Mouse (Mus musculus): Measurements from ENCODE around the gene Ing1. TPM values are rescaled to one million over a fixed set of nuclear protein-coding genes. Genes with fewer than 3 reads are reported as not detected.

Ing1 gene
- polyA plus RNA-seq, 1 experiment from 2014 or later, result 19.5 TPM

- peaks cover 52% of the 10 kb centered on the region for H3K36me3 ChIP-seq (ENCODE audit: control insufficient read depth, insufficient read depth)
- no peaks in the 10 kb centered on the region for H3K27me3 ChIP-seq (replicated peaks; ENCODE audit: control insufficient read depth, insufficient read depth, low read length)
- H3K4me1 ChIP-seq (replicated peaks; ENCODE audit: control insufficient read depth, insufficient read depth, low read length), result no peaks in the 10 kb centered on the region
- 95% methylated on average over 9 of the region's 9 CpGs for WGBS
- H3K9ac ChIP-seq (ENCODE audit: low read depth, low read length), result no peak overlapping the region
- no peak overlapping the region for H3K27ac ChIP-seq (ENCODE audit: low read depth, low read length)
- H3K4me2 ChIP-seq (replicated peaks; ENCODE audit: low read depth), result no peak overlapping the region
- no peak for ATAC-seq
- no peaks in the 10 kb centered on the region for H3K9me3 ChIP-seq (ENCODE audit: control insufficient read depth)
- no peak overlapping the region for H3K4me3 ChIP-seq (ENCODE audit: low read depth, low read length)
- TF ChIP-seq CTCF (IDR thresholded peaks at IDR 0.05; ENCODE audit: low read depth), result no peak
Measured at GRCm38 (mm10) chr8:11608848-11609247, 53.5 kb downstream of the Ing1 start.

Other genes with a start within 250 kb of the Ing1 start
- gene Col4a2, start 242.8 kb upstream of the Ing1 start, polyA plus RNA-seq (2015; fragmentation: Nextera tagmentation; extraction: Ambion mirVana), result 44.5 and 44.8 TPM in 2 replicates
- 84.5 and 85.5 TPM in 2 replicates for gene Col4a1, start 242.7 kb upstream of the Ing1 start, polyA plus RNA-seq (2015; fragmentation: Nextera tagmentation; extraction: Ambion mirVana)
- gene Rab20, start 76.9 kb upstream of the Ing1 start, polyA plus RNA-seq (2015; fragmentation: Nextera tagmentation; extraction: Ambion mirVana), result 42.4 and 43.5 TPM in 2 replicates
- gene Naxd, start 58.1 kb upstream of the Ing1 start, polyA plus RNA-seq (2015; fragmentation: Nextera tagmentation; extraction: Ambion mirVana), result 82.8 and 83.5 TPM in 2 replicates
- 10.0 and 12.6 TPM in 2 replicates for gene Cars2, start 4.8 kb upstream of the Ing1 start, polyA plus RNA-seq (2015; fragmentation: Nextera tagmentation; extraction: Ambion mirVana)
- 24.2 and 25.5 TPM in 2 replicates for gene Ankrd10, start 80.2 kb downstream of the Ing1 start, polyA plus RNA-seq (2015; fragmentation: Nextera tagmentation; extraction: Ambion mirVana)
- gene 1700016D06Rik, start 145.5 kb downstream of the Ing1 start, polyA plus RNA-seq (2015; fragmentation: Nextera tagmentation; extraction: Ambion mirVana), result not detected in 2 replicates
- gene Arhgef7, start 172.2 kb downstream of the Ing1 start, polyA plus RNA-seq (2015; fragmentation: Nextera tagmentation; extraction: Ambion mirVana), result 14.5 and 14.9 TPM in 2 replicates

All from intestine, postnatal 0 days (tissue).